Mouse (Mus musculus) liver, embryonic 11.5 days (tissue): ENCODE data around the gene Gm20661. TPM values are rescaled to one million over a fixed set of nuclear protein-coding genes. Genes with fewer than 3 reads are reported as not detected.

Source experiments
- ATAC-seq: fragments of 200-750 bp; cut with Nextera tagmentation; replicated peaks from 2 replicates; pipeline ENCODE4 v1.8.0; 2017; ENCODE audit warnings: moderate number of reproducible peaks, mild to moderate bottlenecking, moderate TSS enrichment, moderate library complexity; ENCODE audit not compliant: low FRiP score
- DNase-seq: peaks from one replicate; pipeline ENCODE4 v3.0.0-alpha.2; 2017; ENCODE audit warnings: low spot score
- H3K27ac ChIP-seq: fragments of 300-500 bp; sonication (generic); 2 replicates; pipeline ENCODE4 v1.5.1; 2014; ENCODE audit warnings: mild to moderate bottlenecking, low read depth, low read length, control low read depth
- H3K27me3 ChIP-seq: fragments of 300-500 bp; sonication (generic); replicated peaks from 2 replicates; pipeline ENCODE4 v1.6.1; 2014; ENCODE audit warnings: low read length, mixed read lengths; ENCODE audit not compliant: control insufficient read depth, insufficient read depth
- H3K36me3 ChIP-seq: fragments of 300-500 bp; sonication (generic); 2 replicates; pipeline ENCODE4 v1.6.1; 2014; ENCODE audit warnings: mild to moderate bottlenecking, low read length, moderate library complexity, mixed read lengths; ENCODE audit not compliant: control insufficient read depth, insufficient read depth
- H3K4me1 ChIP-seq: fragments of 300-500 bp; sonication (generic); replicated peaks from 2 replicates; pipeline ENCODE4 v1.6.1; 2014; ENCODE audit warnings: low read length, mixed read lengths; ENCODE audit not compliant: control insufficient read depth, insufficient read depth
- H3K4me2 ChIP-seq: fragments of 300-500 bp; sonication (generic); 2 replicates; pipeline ENCODE4 v1.6.1; 2014; ENCODE audit warnings: mild to moderate bottlenecking, control low read depth, moderate library complexity
- H3K4me3 ChIP-seq: fragments of 300-500 bp; sonication (generic); 2 replicates; pipeline ENCODE4 v1.5.1; 2014; ENCODE audit warnings: low read depth, low read length, control low read depth
- H3K9ac ChIP-seq: fragments of 300-500 bp; sonication (generic); 2 replicates; pipeline ENCODE4 v1.6.1; 2014; ENCODE audit warnings: low read depth, low read length, control low read depth
- H3K9me3 ChIP-seq: fragments of 300-500 bp; sonication (generic); 2 replicates; pipeline ENCODE4 v1.6.1; 2016; ENCODE audit warnings: low read length, inconsistent platforms, mixed read lengths; ENCODE audit not compliant: control insufficient read depth
- WGBS: fragments of 180-500 bp; shearing (Covaris S2); extraction: QIAGEN DNeasy Blood & Tissue Kit; methylation state at CpG from one replicate; pipeline ENCODE4 v1.1.7; 2014; 5-methylcytosine and 5-hydroxymethylcytosine counted together
- polyA plus RNA-seq: library from polyadenylated mRNA; unstranded; fragments of >200 nt; fragmentation: Nextera tagmentation; extraction: Ambion mirVana; gene quantifications from 2 replicates; pipeline ENCODE4 v1.2.1, GENCODE M21; 2014

Gene Gm20661
- polyA plus RNA-seq, 1 experiment from 2014 or later = 2.0 TPM

GRCm38 (mm10) chr9:107949922-107950235 is 33.0 kb upstream of the Gm20661 start, which contains the start of gene Traip:
Gene Traip, plus strand, starts transcription at chr9:107950136.
- 90% methylated on average over 10 of the region's 10 CpGs for WGBS
- peaks cover 12% of the 10 kb centered on the region for H3K4me1 ChIP-seq
- no peaks in the 10 kb centered on the region for H3K27me3 ChIP-seq
- H3K9me3 ChIP-seq = no peaks in the 10 kb centered on the region
- peak within 1 kb of the TSS; percentile 66 for H3K4me2 ChIP-seq
- DNase-seq (no peak), ATAC-seq (no peak)
- H3K9ac ChIP-seq = peak within 1 kb of the TSS; percentile 78
- peak within 1 kb of the TSS; percentile 33; the same call in 1 of the 2 replicates for H3K27ac ChIP-seq
- H3K4me3 ChIP-seq = peak within 1 kb of the TSS; percentile 72
- H3K36me3 ChIP-seq = no peaks in the 10 kb centered on the region

- Histone ChIP-seq H3K36me3 (no peaks in the 10 kb centered on the region), H3K4me1 (peaks cover 12% of the 10 kb centered on the region), H3K9ac (peak overlapping the region; percentile 78), H3K27ac (peak overlapping the region; percentile 33; the same call in 1 of the 2 replicates), H3K4me3 (peak overlapping the region; percentile 72), H3K4me2 (peak overlapping the region; percentile 66), H3K27me3 (no peaks in the 10 kb centered on the region), H3K9me3 (no peaks in the 10 kb centered on the region)
- DNase-seq = peak; percentile 84
- WGBS = 17% methylated on average over 45 of the region's 45 CpGs
- peak; percentile 87 for ATAC-seq
Observed at GRCm38 (mm10) chr9:107950460-107951355, 32.1 kb upstream of the Gm20661 start.

- Histone ChIP-seq H3K4me1 (peaks cover 12% of the 10 kb centered on the region), H3K9me3 (no peaks in the 10 kb centered on the region), H3K4me2 (no peak overlapping the region), H3K36me3 (peaks cover 18% of the 10 kb centered on the region), H3K27ac (no peak overlapping the region), H3K27me3 (no peaks in the 10 kb centered on the region), H3K4me3 (no peak overlapping the region), H3K9ac (no peak overlapping the region)
- no peak for ATAC-seq
- DNase-seq = no peak
- WGBS = 79% methylated on average over 6 of the region's 6 CpGs
Observed at GRCm38 (mm10) chr9:107955613-107956289, 27.1 kb upstream of the Gm20661 start.

- H3K27ac ChIP-seq = no peak overlapping the region
- H3K4me1 ChIP-seq = peaks cover 5% of the 10 kb centered on the region
- H3K4me2 ChIP-seq = no peak overlapping the region
- DNase-seq (no peak), ATAC-seq (no peak)
- H3K9ac ChIP-seq = no peak overlapping the region
- peaks cover 21% of the 10 kb centered on the region for H3K36me3 ChIP-seq
- no peaks in the 10 kb centered on the region for H3K27me3 ChIP-seq
- H3K9me3 ChIP-seq = no peaks in the 10 kb centered on the region
- H3K4me3 ChIP-seq = no peak overlapping the region
- 70% methylated on average over 6 of the region's 6 CpGs for WGBS
Observed at GRCm38 (mm10) chr9:107957141-107957540, 25.7 kb upstream of the Gm20661 start.

- peaks cover 25% of the 10 kb centered on the region for H3K36me3 ChIP-seq
- no peak overlapping the region for H3K4me3 ChIP-seq
- DNase-seq (no peak), ATAC-seq (no peak)
- no peaks in the 10 kb centered on the region for H3K27me3 ChIP-seq
- no peaks in the 10 kb centered on the region for H3K9me3 ChIP-seq
- H3K4me2 ChIP-seq = no peak overlapping the region
- H3K9ac ChIP-seq = no peak overlapping the region
- 66% methylated on average over 6 of the region's 6 CpGs for WGBS
- 0 out of 2 replicates have a peak, but pooled peaks cover 4% of the 10 kb centered on the region for H3K4me1 ChIP-seq
- no peak overlapping the region for H3K27ac ChIP-seq
Observed at GRCm38 (mm10) chr9:107959896-107960295, 23.0 kb upstream of the Gm20661 start.

DNA sequence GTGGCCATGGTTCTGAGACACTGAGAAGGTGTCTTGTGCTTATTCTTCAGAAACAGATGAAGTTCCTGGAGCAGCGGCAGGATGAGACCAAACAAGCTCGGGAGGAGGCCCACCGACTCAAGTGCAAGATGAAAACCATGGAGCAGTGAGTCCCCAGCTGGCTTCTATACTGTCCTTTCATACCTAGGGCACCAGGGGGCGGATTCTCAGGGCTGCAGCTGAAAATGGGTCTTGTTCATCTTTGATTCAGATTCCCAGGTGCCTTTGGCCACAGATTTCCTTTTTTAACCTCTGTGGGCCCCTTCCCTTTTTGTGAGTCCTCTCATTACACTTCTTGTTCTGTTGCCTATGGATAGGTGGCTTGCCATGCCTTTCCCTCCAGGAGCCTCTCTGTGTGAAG is 21.9 kb upstream of the Gm20661 start:
- Histone ChIP-seq H3K9ac (no peak overlapping the region), H3K9me3 (no peaks in the 10 kb centered on the region), H3K4me2 (no peak overlapping the region), H3K27ac (no peak overlapping the region), H3K36me3 (peaks cover 25% of the 10 kb centered on the region), H3K4me1 (0 out of 2 replicates have a peak, but pooled peaks cover 4% of the 10 kb centered on the region), H3K27me3 (no peaks in the 10 kb centered on the region), H3K4me3 (no peak overlapping the region)
- DNase-seq (no peak), ATAC-seq (no peak)
- WGBS = 65% methylated on average over 4 of the region's 4 CpGs

- Histone ChIP-seq H3K4me1 (0 out of 2 replicates have a peak, but pooled peaks cover 4% of the 10 kb centered on the region), H3K27me3 (no peaks in the 10 kb centered on the region), H3K4me2 (no peak overlapping the region), H3K27ac (no peak overlapping the region), H3K4me3 (no peak overlapping the region), H3K9me3 (no peaks in the 10 kb centered on the region), H3K36me3 (peaks cover 25% of the 10 kb centered on the region), H3K9ac (no peak overlapping the region)
- ATAC-seq (no peak), DNase-seq (no peak)
- WGBS = 91% methylated on average over 10 of the region's 10 CpGs
Observed at GRCm38 (mm10) chr9:107961351-107961762, 21.5 kb upstream of the Gm20661 start.

GRCm38 (mm10) chr9:107961881-107962280 is 21.0 kb upstream of the Gm20661 start:
- Histone ChIP-seq H3K4me2 (no peak overlapping the region), H3K27ac (no peak overlapping the region), H3K27me3 (no peaks in the 10 kb centered on the region), H3K4me3 (no peak overlapping the region), H3K36me3 (peaks cover 25% of the 10 kb centered on the region), H3K9ac (no peak overlapping the region), H3K9me3 (no peaks in the 10 kb centered on the region), H3K4me1 (0 out of 2 replicates have a peak, but pooled peaks cover 4% of the 10 kb centered on the region)
- ATAC-seq = no peak
- no peak for DNase-seq
- WGBS = 77% methylated on average over 5 of the region's 5 CpGs
